Mouse (Mus musculus): ENCODE data around the gene Gm19935. TPM values are rescaled to one million over a fixed set of nuclear protein-coding genes. Genes with fewer than 3 reads are reported as not detected.

The Gm19935 gene
- polyA plus RNA-seq, 1 experiment from 2014 or later = 0.18 TPM

GRCm38 (mm10) chr8:90769791-90770190 lies 47.4 kb downstream of the Gm19935 start:
- ATAC-seq (ENCODE audit: insufficient read depth, low FRiP score) = no peak
- Histone ChIP-seq H3K36me3 (ENCODE audit: control insufficient read depth, insufficient read depth, low read length) (no peaks in the 10 kb centered on the region), H3K27ac (ENCODE audit: low read length) (no peak overlapping the region), H3K27me3 (ENCODE audit: control insufficient read depth, insufficient read depth, low read length) (no peaks in the 10 kb centered on the region), H3K4me1 (ENCODE audit: control insufficient read depth, insufficient read depth, low read length) (no peaks in the 10 kb centered on the region), H3K9me3 (replicated peaks; ENCODE audit: control insufficient read depth, low read length) (no peaks in the 10 kb centered on the region), H3K4me2 (ENCODE audit: low read depth, low read length) (no peak overlapping the region), H3K9ac (ENCODE audit: low read length) (no peak overlapping the region), H3K4me3 (replicated peaks; ENCODE audit: low read length) (no peak overlapping the region)
- 70% methylated on average over 5 of the region's 5 CpGs for WGBS

Small RNA genes lying within 50 kb of the gene (microRNA-seq; reads per million reads assigned to microRNA genes)
- gene Gm44382 = not detected

Other genes starting within 250 kb of the Gm19935 start
- gene Chd9, start 11.0 kb upstream of the Gm19935 start, polyA plus RNA-seq (2015; fragmentation: Nextera tagmentation; extraction: Ambion mirVana) = 239 and 288 TPM in 2 replicates